Mouse (Mus musculus) hindbrain, postnatal 0 days (tissue): Measurements from ENCODE around the gene Kcnma1. TPM values are rescaled to one million over a fixed set of nuclear protein-coding genes. Genes with fewer than 3 reads are reported as not detected.

Experiments used
- ATAC-seq: fragments of 200-750 bp; cut with Nextera tagmentation; 2 replicates; pipeline ENCODE4 v1.8.0; 2017; ENCODE audit warnings: mild to moderate bottlenecking, moderate TSS enrichment, moderate library complexity
- DNase-seq: peaks from one replicate; pipeline ENCODE4 v3.0.0-alpha.2; 2015; ENCODE audit warnings: low spot score
- H3K27ac ChIP-seq: fragments of 300-500 bp; sonication (generic); 2 replicates; pipeline ENCODE4 v1.5.1; 2014; ENCODE audit warnings: mild to moderate bottlenecking
- H3K27me3 ChIP-seq: fragments of 300-500 bp; sonication (generic); 2 replicates; pipeline ENCODE4 v1.6.1; 2014; ENCODE audit warnings: low read length, mixed read lengths; ENCODE audit not compliant: insufficient read depth
- H3K36me3 ChIP-seq: fragments of 300-500 bp; sonication (generic); 2 replicates; pipeline ENCODE4 v1.6.1; 2014; ENCODE audit warnings: low read length, mixed read lengths; ENCODE audit not compliant: insufficient read depth
- H3K4me1 ChIP-seq: fragments of 300-500 bp; sonication (generic); 2 replicates; pipeline ENCODE4 v1.6.1; 2014; ENCODE audit warnings: antibody characterized with exemption, low read length, mixed read lengths; ENCODE audit not compliant: insufficient read depth
- H3K4me2 ChIP-seq: fragments of 300-500 bp; sonication (generic); 2 replicates; pipeline ENCODE4 v1.6.1; 2014; ENCODE audit warnings: low read depth, mild to moderate bottlenecking, low read length, moderate library complexity, mixed read lengths
- H3K4me3 ChIP-seq: fragments of 300-500 bp; sonication (generic); 2 replicates; pipeline ENCODE4 v1.5.1; 2014; ENCODE audit warnings: low read length
- H3K9ac ChIP-seq: fragments of 300-500 bp; sonication (generic); replicated peaks from 2 replicates; pipeline ENCODE4 v1.6.1; 2014; ENCODE audit warnings: mild to moderate bottlenecking, low read length, moderate library complexity, mixed read lengths
- H3K9me3 ChIP-seq: fragments of 300-500 bp; sonication (generic); 2 replicates; pipeline ENCODE4 v1.6.1; 2016; ENCODE audit warnings: low read length, mixed read lengths
- CTCF ChIP-seq: IDR thresholded peaks from 2 replicates; pipeline ENCODE4 v1.5.1; 2016; ENCODE audit warnings: antibody characterized with exemption, control low read depth, low read depth
- WGBS: fragments of 180-500 bp; shearing (Covaris S2); extraction: QIAGEN DNeasy Blood & Tissue Kit; methylation state at CpG from one replicate; pipeline ENCODE4 v1.1.7; 2014; 5-methylcytosine and 5-hydroxymethylcytosine counted together
- polyA plus RNA-seq: library from polyadenylated mRNA; unstranded; fragments of >200 nt; fragmentation: Nextera tagmentation; extraction: Ambion mirVana; gene quantifications from 2 replicates; pipeline ENCODE4 v1.2.1, GENCODE M21; 2015
- total RNA-seq: library from RNA; depleted of rRNA; stranded (reverse); fragments of >200 nt; gene quantifications from 2 replicates; pipeline ENCODE4 v1.2.3, GENCODE M21; 2014

The Kcnma1 gene
- total and polyA plus RNA-seq, 2 experiments from 2014 or later: 15.9 to 36.1 TPM

GRCm38 (mm10) chr14:23688513-23688912 is 325.8 kb downstream of the Kcnma1 start:
- Histone ChIP-seq H3K9ac (no peak overlapping the region), H3K4me2 (no peak overlapping the region), H3K27me3 (no peaks in the 10 kb centered on the region), H3K36me3 (no peaks in the 10 kb centered on the region), H3K4me3 (no peak overlapping the region), H3K9me3 (no peaks in the 10 kb centered on the region), H3K4me1 (no peaks in the 10 kb centered on the region), H3K27ac (no peak overlapping the region)
- DNase-seq (no peak), ATAC-seq (no peak)
- no peak for TF ChIP-seq CTCF
- WGBS: 72% methylated on average over 3 of the region's 3 CpGs

DNA sequence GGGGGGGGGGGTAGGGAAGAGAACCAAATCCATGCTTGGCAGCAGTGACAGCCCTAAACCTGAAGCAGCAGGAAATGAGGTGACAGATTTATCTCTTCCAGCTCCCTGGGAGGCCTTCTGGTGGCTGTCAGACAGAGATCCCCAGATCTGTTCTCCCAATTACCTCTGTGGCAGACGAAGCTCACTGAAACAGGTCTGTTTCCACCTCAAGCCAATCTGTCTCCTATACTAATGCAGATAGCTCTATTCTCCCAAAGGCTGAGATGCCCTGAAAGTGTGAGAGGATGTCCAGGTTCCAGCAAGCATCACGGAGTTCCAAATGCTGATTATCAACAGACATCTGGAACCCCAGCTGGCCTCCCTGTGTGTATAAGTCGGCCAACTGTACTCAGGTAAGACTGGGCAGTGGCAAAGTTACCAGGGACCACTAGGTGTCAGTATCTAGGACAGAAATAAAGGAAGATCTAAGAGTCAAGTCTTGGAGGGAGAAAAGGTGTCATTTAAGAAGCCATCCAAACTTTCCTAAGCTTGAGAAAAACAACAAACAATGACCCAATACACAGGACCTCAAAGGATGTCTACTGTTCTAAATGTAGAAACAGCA is 329.7 kb downstream of the Kcnma1 start:
- no peak overlapping the region for H3K9ac ChIP-seq
- H3K27ac ChIP-seq: no peak overlapping the region
- no peaks in the 10 kb centered on the region for H3K4me1 ChIP-seq
- no peaks in the 10 kb centered on the region for H3K9me3 ChIP-seq
- WGBS: 38% methylated on average over 3 of the region's 3 CpGs
- H3K4me2 ChIP-seq: no peak overlapping the region
- no peaks in the 10 kb centered on the region for H3K27me3 ChIP-seq
- no peaks in the 10 kb centered on the region for H3K36me3 ChIP-seq
- DNase-seq (peak; percentile 47), ATAC-seq (peak; percentile 45; the same call in 1 of the 2 replicates)
- H3K4me3 ChIP-seq: no peak overlapping the region
- TF ChIP-seq CTCF: peak; percentile 59

DNA sequence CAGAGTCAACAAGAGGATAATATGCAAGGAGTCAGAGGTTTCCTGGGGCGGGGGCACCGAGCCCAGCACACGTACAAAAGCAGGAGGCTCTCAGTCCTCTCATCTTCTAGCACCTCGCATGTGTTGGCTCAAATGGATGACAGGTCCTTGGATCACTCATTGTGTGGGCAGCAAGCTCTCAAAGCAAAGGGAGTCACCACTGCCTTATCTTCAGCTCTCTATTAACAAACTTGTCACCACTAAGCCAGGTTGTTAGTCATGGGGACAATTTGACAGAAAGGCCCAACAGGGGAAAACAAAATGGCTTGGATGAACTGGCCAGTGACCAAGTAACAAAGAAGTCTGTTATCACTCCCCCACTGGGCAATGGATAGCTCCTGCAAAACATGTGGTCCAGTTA is 331.5 kb downstream of the Kcnma1 start:
- Histone ChIP-seq H3K27me3 (no peaks in the 10 kb centered on the region), H3K4me3 (no peak overlapping the region), H3K4me2 (no peak overlapping the region), H3K27ac (no peak overlapping the region), H3K4me1 (no peaks in the 10 kb centered on the region), H3K9ac (no peak overlapping the region), H3K36me3 (no peaks in the 10 kb centered on the region), H3K9me3 (no peaks in the 10 kb centered on the region)
- TF ChIP-seq CTCF: no peak
- DNase-seq (no peak), ATAC-seq (no peak)
- 76% methylated on average over 4 of the region's 4 CpGs for WGBS

DNA sequence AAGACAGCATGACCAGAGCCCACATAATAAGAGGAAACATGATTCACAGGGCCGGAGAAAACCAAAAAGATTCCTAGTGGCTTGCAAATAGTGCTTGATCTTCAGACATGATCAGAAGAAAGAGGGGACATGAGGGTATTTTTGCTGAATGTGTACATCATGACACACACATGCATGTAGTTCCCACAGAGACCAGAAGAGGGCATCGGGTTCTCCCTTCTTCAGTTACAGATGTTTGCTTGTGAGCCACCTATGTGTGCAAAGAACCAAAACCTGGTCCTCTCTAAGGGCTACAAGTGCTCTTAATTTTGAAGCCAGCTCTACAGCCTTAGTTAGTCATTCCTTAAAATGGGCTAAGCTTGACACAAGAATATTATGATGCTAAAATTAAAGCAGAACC is 334.9 kb downstream of the Kcnma1 start:
- H3K9me3 ChIP-seq: no peaks in the 10 kb centered on the region
- H3K4me1 ChIP-seq: no peaks in the 10 kb centered on the region
- TF ChIP-seq CTCF: peak; percentile 47
- WGBS: 68% methylated on average over 2 of the region's 2 CpGs
- H3K27me3 ChIP-seq: no peaks in the 10 kb centered on the region
- DNase-seq: no peak
- H3K27ac ChIP-seq: no peak overlapping the region
- H3K36me3 ChIP-seq: no peaks in the 10 kb centered on the region
- no peak for ATAC-seq
- no peak overlapping the region for H3K9ac ChIP-seq
- H3K4me3 ChIP-seq: no peak overlapping the region
- no peak overlapping the region for H3K4me2 ChIP-seq

- TF ChIP-seq CTCF: no peak
- Histone ChIP-seq H3K9ac (no peak overlapping the region), H3K27me3 (no peaks in the 10 kb centered on the region), H3K36me3 (no peaks in the 10 kb centered on the region), H3K9me3 (no peaks in the 10 kb centered on the region), H3K4me1 (no peaks in the 10 kb centered on the region), H3K4me2 (no peak overlapping the region), H3K27ac (no peak overlapping the region), H3K4me3 (no peak overlapping the region)
- ATAC-seq: no peak
- no peak for DNase-seq
- WGBS: 90% methylated on average over 3 of the region's 3 CpGs
Measured at GRCm38 (mm10) chr14:23666420-23666819, 347.9 kb downstream of the Kcnma1 start.

GRCm38 (mm10) chr14:23651682-23652081 is 362.6 kb downstream of the Kcnma1 start:
- no peak overlapping the region for H3K9ac ChIP-seq

GRCm38 (mm10) chr14:23650126-23650525 is 364.2 kb downstream of the Kcnma1 start:
- Histone ChIP-seq H3K27ac (no peak overlapping the region), H3K4me1 (0 out of 2 replicates have a peak, but pooled peaks cover 3% of the 10 kb centered on the region), H3K4me3 (no peak overlapping the region), H3K36me3 (no peaks in the 10 kb centered on the region), H3K4me2 (no peak overlapping the region), H3K9me3 (no peaks in the 10 kb centered on the region), H3K27me3 (no peaks in the 10 kb centered on the region), H3K9ac (no peak overlapping the region)
- TF ChIP-seq CTCF: no peak
- WGBS: 90% methylated on average over 3 of the region's 3 CpGs
- ATAC-seq (no peak), DNase-seq (no peak)

More at GRCm38 (mm10) chr14:23651682-23652081, 362.6 kb downstream of the Kcnma1 start:
- Histone ChIP-seq H3K27me3 (no peaks in the 10 kb centered on the region), H3K4me1 (0 out of 2 replicates have a peak, but pooled peaks cover 3% of the 10 kb centered on the region), H3K36me3 (no peaks in the 10 kb centered on the region), H3K27ac (no peak overlapping the region; the same call in 1 of the 2 replicates), H3K4me2 (no peak overlapping the region), H3K4me3 (no peak overlapping the region), H3K9me3 (no peaks in the 10 kb centered on the region)
- TF ChIP-seq CTCF: no peak
- ATAC-seq (peak; percentile 68), DNase-seq (peak; percentile 39)
- 42% methylated on average over 4 of the region's 4 CpGs for WGBS
